Mouse (Mus musculus): Measurements from ENCODE around the gene Mecom.

Mecom gene

GRCm38 (mm10) chr3:30019411-30019810, 528.4 kb downstream of the Mecom start:
- in situ Hi-C loops (cut with MboI) = no loop called here

- in situ Hi-C loops (cut with MboI) = no loop called here
Measured at GRCm38 (mm10) chr3:30018202-30018601, 529.6 kb downstream of the Mecom start.

- in situ Hi-C loops (cut with MboI) = no loop called here
Measured at GRCm38 (mm10) chr3:30016766-30017165, 531.0 kb downstream of the Mecom start.

DNA sequence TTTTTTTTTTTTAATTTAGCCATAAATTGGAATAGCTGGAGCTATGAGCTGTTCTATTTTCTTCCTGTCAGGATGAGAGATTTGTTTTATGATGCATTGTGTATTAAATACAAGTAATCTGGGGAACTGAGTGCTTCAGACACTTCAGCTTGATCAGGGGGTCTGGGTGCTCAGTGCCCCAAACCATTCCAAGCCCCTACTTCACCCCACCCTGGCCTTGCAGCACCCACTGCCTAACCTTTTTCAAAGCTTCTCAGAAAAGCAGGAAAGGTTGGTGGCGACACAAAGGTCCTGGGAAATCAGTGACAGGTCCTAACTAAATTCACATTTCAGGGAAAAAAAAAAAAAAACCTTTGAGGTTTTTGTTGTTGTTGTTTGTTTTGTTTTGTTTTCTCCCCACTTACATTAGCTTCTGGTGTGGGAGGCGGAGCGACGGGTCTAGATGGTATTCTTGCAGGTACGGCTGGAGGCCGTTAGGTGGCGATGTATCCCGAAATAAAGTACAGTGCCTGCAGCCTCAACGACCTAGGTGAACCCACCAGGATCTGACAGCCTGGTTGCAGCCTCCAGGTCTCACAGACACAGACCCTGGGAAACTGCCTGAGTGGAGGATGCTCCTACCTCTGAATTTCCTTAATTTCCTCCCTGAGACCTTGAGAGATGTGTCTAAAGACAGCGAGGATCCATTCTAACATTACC, 532.7 kb downstream of the Mecom start:
- in situ Hi-C loops (cut with MboI) = no loop called here

DNA sequence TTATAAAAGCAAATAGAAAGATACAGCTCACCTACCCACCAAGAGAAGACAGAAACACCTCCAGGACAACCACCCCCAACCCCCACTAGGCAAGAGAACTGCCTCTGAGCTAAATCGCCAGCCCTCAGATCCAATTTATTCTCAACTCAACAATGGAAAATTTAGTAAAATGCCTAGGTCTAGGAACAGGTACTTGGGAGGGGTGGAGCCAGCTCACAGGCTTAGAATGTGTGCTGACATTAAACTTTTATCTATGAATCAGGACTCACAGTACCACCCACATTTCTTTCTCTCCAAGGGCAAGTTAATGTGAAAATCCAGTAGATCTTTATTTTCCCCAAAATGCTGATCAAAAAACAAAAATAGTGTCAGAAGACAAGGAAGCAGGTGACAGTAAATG, 533.5 kb downstream of the Mecom start:
- in situ Hi-C loops (cut with MboI) = no loop called here

GRCm38 (mm10) chr3:30013416-30013815, 534.4 kb downstream of the Mecom start:
- in situ Hi-C loops (cut with MboI) = no loop called here

DNA sequence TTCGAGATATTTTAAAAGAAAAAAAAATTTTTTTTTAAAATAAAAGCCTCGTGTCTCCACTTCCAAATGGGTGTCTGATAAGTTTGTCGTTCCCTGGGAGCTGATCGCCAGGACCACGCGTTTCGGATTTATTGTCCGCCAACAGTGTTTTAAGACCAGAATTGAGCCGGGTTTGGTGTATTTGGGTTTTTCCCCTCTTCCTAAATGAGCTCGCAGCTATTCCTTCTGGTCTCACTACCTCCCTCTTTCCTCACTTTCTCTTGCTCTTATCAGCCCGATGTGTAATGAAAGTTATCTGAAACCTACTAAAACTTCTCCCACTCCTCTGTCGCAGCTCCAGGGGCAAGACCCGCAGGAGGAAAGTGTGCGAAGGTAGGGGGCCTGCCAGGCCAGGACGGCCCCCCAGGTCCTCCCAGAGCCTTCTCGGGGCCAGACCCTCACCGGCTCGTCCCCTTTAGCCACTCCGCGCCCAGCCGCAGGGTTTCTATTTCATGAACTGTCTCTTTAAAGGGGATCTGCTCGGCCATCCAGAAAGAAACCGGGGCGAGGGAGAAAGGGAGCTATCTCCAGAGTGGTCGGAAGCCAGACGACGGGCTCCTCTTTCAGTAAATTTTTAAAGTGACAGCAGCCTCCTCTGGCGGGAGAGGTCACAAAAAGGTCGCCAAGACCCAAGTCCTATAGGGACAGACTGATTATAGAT, 535.0 kb downstream of the Mecom start:
- in situ Hi-C loops (cut with MboI) = no loop called here

GRCm38 (mm10) chr3:30012150-30012549, 535.7 kb downstream of the Mecom start:
- in situ Hi-C loops (cut with MboI) = no loop called here

GRCm38 (mm10) chr3:30011712-30012111, 536.1 kb downstream of the Mecom start:
- in situ Hi-C loops (cut with MboI) = no loop called here

DNA sequence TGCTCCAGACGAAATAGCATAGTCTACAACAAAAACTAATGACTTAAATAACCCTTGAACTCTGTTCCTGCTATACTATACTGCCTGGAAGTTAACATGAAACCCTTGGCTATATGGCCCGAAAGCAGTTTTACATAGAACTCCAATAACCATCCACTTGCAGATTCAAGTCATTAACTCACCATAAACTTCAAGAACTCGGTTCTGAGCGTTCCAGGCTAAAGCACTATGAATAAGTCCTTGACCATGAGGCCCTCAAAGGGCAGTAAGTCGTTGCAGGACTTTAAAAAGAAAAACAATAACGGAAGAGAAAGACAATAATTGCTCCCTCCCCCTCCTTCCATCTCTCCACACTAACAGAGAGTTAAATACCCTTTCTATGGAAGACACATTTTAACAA, 536.9 kb downstream of the Mecom start:
- in situ Hi-C loops (cut with MboI) = no loop called here

GRCm38 (mm10) chr3:30009596-30009995, 538.2 kb downstream of the Mecom start:
- in situ Hi-C loops (cut with MboI) = no loop called here

- in situ Hi-C loops (cut with MboI) = no loop called here
Measured at GRCm38 (mm10) chr3:30004888-30005405, 542.9 kb downstream of the Mecom start.

DNA sequence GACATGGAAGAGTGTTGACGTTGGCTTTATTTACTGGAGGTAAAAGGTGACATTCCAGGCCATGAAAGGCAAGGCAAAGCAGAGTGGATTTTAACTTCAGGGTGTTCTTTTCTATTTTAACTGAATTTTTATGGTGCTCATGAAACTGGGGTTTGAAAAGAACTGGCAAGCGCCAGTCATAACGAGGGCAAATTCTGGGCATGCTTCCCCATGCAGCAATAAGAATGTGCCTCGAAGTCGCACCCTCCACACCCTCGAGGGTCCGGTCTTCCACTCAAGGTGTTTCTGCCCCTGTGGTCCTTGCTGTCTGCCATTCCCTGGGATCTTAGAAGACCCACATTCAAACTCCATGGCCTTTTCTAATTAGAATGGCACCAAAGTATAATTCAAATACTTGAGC, 547.5 kb downstream of the Mecom start:
- in situ Hi-C loops (cut with MboI) = no loop called here

DNA sequence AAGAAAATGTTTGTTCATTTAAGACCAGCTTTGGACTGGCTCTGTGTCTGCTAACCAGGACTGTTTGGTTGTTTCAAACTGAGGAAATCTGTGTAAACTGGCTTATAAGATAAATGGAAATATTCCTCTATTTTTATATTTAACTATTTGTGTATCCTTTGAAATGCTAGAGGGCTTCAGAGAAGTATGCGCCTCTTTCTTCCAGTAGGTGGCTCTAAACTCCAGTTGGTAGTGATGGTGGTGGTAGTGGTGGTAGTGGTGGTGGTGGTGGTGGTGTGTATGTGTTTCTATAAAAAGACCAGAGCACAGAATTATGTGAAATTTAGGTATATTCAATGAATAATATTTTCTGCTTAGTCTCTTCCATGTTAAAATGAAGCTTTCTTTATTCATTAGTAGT, 548.8 kb downstream of the Mecom start:
- in situ Hi-C loops (cut with MboI) = no loop called here

GRCm38 (mm10) chr3:29997068-29997467, 550.7 kb downstream of the Mecom start:
- in situ Hi-C loops (cut with MboI) = no loop called here

DNA sequence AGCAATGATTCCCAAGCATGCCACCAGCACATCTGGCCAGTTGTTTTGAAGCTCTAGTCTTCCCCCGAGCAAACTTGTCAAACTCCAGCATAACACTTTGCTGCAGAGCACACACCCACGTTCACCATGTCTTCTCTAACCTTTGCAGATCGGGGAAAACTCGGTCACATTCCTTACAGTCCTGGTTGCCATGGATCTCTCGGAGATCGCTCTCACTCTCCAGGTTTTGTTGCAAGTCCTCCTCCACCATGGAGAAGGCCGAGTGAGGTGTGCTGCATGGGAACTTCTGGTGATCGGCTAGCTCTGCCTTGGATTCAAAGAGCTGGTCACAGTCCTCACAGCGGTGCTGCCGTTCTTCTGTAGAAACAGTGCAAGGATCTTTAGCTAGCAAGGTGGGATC, 554.5 kb downstream of the Mecom start:
- in situ Hi-C loops (cut with MboI) = no loop called here

DNA sequence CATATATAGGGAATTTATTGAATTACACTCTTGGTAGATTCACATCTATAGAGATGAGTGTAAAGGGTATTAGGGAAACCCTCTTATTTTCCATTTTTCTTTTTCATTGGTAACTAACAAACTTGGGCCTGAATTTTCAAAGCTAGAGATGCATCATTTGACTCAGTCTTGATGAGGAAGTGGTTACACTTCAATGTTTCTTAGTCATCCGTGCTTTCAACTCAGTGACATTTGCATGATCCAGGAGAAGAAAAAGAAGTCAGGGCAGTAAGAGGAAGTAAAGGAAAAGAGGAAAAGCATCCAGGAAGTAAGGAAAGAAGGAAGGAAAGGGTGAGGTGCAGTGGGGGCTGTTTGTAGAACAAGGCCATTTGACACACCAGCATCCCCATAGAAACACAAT, 556.3 kb downstream of the Mecom start:
- in situ Hi-C loops (cut with MboI) = no loop called here

DNA sequence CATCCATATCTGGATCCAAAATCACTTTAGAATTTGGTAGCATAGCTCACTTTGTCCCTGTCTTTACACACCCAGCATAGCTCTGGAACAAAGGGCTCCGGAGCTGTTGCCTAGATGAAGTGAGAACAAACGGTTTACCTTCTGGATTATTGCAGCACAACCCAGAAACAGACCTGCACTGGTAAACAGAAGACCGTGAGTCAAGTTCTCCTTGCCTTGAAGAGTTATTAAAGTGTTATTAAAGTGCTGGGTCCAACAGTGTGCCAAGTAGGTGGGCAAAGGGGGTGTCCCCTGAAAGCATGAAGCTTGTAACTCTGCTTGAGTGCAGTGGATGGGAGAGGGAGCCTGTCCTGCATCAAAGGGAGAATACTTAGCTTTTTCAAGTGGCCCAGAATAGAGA, 563.4 kb downstream of the Mecom start:
- in situ Hi-C loops (cut with MboI) = no loop called here

GRCm38 (mm10) chr3:29981259-29981910, 566.4 kb downstream of the Mecom start:
- in situ Hi-C loops (cut with MboI) = no loop called here

DNA sequence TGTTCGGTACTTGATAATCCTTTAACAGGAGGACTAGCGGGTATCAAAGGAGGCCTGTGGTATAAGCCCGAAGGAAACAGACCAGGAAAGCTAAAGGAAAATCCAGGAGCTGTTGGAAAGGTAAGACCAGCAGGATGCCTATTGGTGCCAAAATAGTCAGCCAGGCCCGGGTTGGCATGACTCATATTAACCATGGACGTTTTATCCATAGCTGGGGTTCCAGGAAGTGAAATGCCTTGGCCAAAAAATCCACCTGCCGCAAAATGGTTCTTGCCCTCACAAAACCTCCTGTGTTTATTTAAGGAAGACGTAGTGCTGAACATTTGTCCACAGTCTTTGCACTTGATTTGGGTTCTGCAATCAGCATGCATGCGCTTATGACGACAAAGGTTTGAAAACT, 567.3 kb downstream of the Mecom start:
- in situ Hi-C loops (cut with MboI) = no loop called here

GRCm38 (mm10) chr3:29976580-29976979, 571.2 kb downstream of the Mecom start:
- in situ Hi-C loops (cut with MboI) = no loop called here

- in situ Hi-C loops (cut with MboI) = no loop called here
Measured at GRCm38 (mm10) chr3:29968433-29968949, 579.3 kb downstream of the Mecom start.

DNA sequence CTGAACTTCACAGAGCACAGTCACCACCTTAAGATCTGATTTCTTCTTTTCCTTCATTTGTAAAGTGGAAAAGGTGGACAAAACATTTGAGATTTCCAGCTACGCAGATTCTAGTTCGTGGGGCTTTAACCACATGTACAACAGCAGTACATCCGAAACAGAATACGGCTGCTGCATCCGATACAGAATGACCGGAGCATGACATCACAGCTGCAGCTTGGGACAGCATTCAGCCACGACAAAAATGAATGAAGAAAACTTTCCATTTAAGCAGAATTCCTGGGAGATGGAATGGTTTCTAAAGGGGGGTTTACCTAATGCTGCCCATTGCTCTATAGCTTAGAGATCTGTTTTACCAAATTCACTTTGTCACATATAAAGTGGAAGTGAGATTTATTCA, 583.9 kb downstream of the Mecom start:
- in situ Hi-C loops (cut with MboI) = no loop called here
